Mouse (Mus musculus) kidney, adult 2 months (tissue): ENCODE results near the gene Clasp2. TPM values are rescaled to one million over a fixed set of nuclear protein-coding genes. Genes with fewer than 3 reads are reported as not detected.

Experiments
- DNase-seq: peaks from one replicate; pipeline ENCODE4 v3.0.0; 2021
- H3K27ac ChIP-seq: fragments of 200-500 bp; 2 replicates; pipeline ENCODE4 v1.5.1; 2012; ENCODE audit warnings: low read depth, low read length, control low read depth, inconsistent platforms; ENCODE audit not compliant: insufficient read depth
- H3K27me3 ChIP-seq: fragments of 200-500 bp; replicated peaks from 2 replicates; pipeline ENCODE4 v1.6.1; 2012; ENCODE audit warnings: mild to moderate bottlenecking, moderate library complexity, low read length, inconsistent platforms; ENCODE audit not compliant: control insufficient read depth, insufficient read depth
- H3K36me3 ChIP-seq: fragments of 200-500 bp; 2 replicates; pipeline ENCODE4 v1.6.1; 2012; ENCODE audit warnings: mild to moderate bottlenecking, moderate library complexity, low read length, inconsistent platforms; ENCODE audit not compliant: control insufficient read depth, insufficient read depth
- H3K4me1 ChIP-seq: fragments of 200-500 bp; 2 replicates; pipeline ENCODE4 v1.6.1; 2011; ENCODE audit warnings: low read length; ENCODE audit not compliant: control insufficient read depth, insufficient read depth
- H3K4me3 ChIP-seq: fragments of 200-500 bp; 2 replicates; pipeline ENCODE4 v1.5.1; 2011; ENCODE audit warnings: mild to moderate bottlenecking, low read depth, low read length, control low read depth; ENCODE audit not compliant: insufficient read depth
- CTCF ChIP-seq: fragments of 200-500 bp; conservative IDR thresholded peaks from 2 replicates; pipeline ENCODE4 v1.5.1; 2011; ENCODE audit warnings: low read depth, mild to moderate bottlenecking, control low read depth, low read length, moderate library complexity, mixed read lengths; ENCODE audit not compliant: insufficient read depth, insufficient read length
- POLR2A ChIP-seq: fragments of 200-500 bp; IDR thresholded peaks from one replicate; pipeline ENCODE4 v1.6.1; 2011; ENCODE audit warnings: low read depth, low read length, control low read depth
- WGBS: fragments of 180-500 bp; shearing (Covaris S2); methylation state at CpG from one replicate; pipeline ENCODE4 v1.1.7; 2018; 5-methylcytosine and 5-hydroxymethylcytosine counted together
- polyA plus RNA-seq: library from polyadenylated mRNA; depleted of rRNA; stranded (reverse); fragments of >200 nt; gene quantifications from 2 replicates; pipeline ENCODE4 v1.2.3, GENCODE M21; 2012

Clasp2 gene
- polyA plus RNA-seq, 1 experiment: 9.1 TPM

GRCm38 (mm10) chr9:113844029-113844428 lies 102.8 kb downstream of the Clasp2 start:
- no peak overlapping the region for H3K4me3 ChIP-seq
- WGBS: 95% methylated on average over 4 of the region's 4 CpGs
- no peak for TF ChIP-seq POLR2A
- no peak for TF ChIP-seq CTCF
- no peak overlapping the region for H3K27ac ChIP-seq
- no peaks in the 10 kb centered on the region for H3K4me1 ChIP-seq
- no peak for DNase-seq
- peaks cover 2% of the 10 kb centered on the region for H3K36me3 ChIP-seq
- H3K27me3 ChIP-seq: no peaks in the 10 kb centered on the region

- Histone ChIP-seq H3K4me1 (no peaks in the 10 kb centered on the region), H3K36me3 (no peaks in the 10 kb centered on the region; the same call in none of the 2 replicates), H3K4me3 (no peak overlapping the region), H3K27ac (no peak overlapping the region), H3K27me3 (no peaks in the 10 kb centered on the region)
- WGBS: 84% methylated on average over 3 of the region's 3 CpGs
- no peak for DNase-seq
- TF ChIP-seq CTCF: no peak
- no peak for TF ChIP-seq POLR2A
Observed at GRCm38 (mm10) chr9:113855441-113855840, 114.2 kb downstream of the Clasp2 start.

- no peak for DNase-seq
- H3K4me1 ChIP-seq: no peaks in the 10 kb centered on the region
- no peak for TF ChIP-seq CTCF
- WGBS: 86% methylated on average over 8 of the region's 8 CpGs
- no peak overlapping the region for H3K4me3 ChIP-seq
- H3K27me3 ChIP-seq: no peaks in the 10 kb centered on the region
- no peak overlapping the region for H3K27ac ChIP-seq
- no peaks in the 10 kb centered on the region; the same call in none of the 2 replicates for H3K36me3 ChIP-seq
Observed at GRCm38 (mm10) chr9:113857281-113857928, 116.1 kb downstream of the Clasp2 start.

- TF ChIP-seq POLR2A (no peak), CTCF (no peak)
- Histone ChIP-seq H3K4me1 (no peaks in the 10 kb centered on the region), H3K27me3 (no peaks in the 10 kb centered on the region), H3K27ac (no peak overlapping the region), H3K4me3 (no peak overlapping the region), H3K36me3 (no peaks in the 10 kb centered on the region; the same call in 1 of the 2 replicates)
- no peak for DNase-seq
- WGBS: 87% methylated on average over 5 of the region's 5 CpGs
Observed at GRCm38 (mm10) chr9:113857929-113858440, 116.7 kb downstream of the Clasp2 start.

- Histone ChIP-seq H3K4me3 (no peak overlapping the region), H3K27ac (no peak overlapping the region), H3K36me3 (no peaks in the 10 kb centered on the region; the same call in 1 of the 2 replicates), H3K4me1 (no peaks in the 10 kb centered on the region), H3K27me3 (no peaks in the 10 kb centered on the region)
- DNase-seq: peak; percentile 2
- 82% methylated on average over 5 of the region's 5 CpGs for WGBS
- TF ChIP-seq POLR2A (no peak), CTCF (no peak)
Observed at GRCm38 (mm10) chr9:113859420-113859819, 118.1 kb downstream of the Clasp2 start.

- Histone ChIP-seq H3K36me3 (no peaks in the 10 kb centered on the region; the same call in 1 of the 2 replicates), H3K4me1 (no peaks in the 10 kb centered on the region), H3K27me3 (no peaks in the 10 kb centered on the region), H3K27ac (no peak overlapping the region), H3K4me3 (no peak overlapping the region)
- no peak for DNase-seq
- TF ChIP-seq CTCF: no peak
- TF ChIP-seq POLR2A: no peak
- WGBS: 88% methylated on average over 5 of the region's 5 CpGs
Observed at GRCm38 (mm10) chr9:113863370-113863999, 122.2 kb downstream of the Clasp2 start.

- no peak for TF ChIP-seq POLR2A
- TF ChIP-seq CTCF: no peak
Observed at GRCm38 (mm10) chr9:113867951-113868350, 126.7 kb downstream of the Clasp2 start.

GRCm38 (mm10) chr9:113894903-113895302 lies 153.6 kb downstream of the Clasp2 start:
- no peak for TF ChIP-seq POLR2A
- no peak for TF ChIP-seq CTCF
- H3K27me3 ChIP-seq: no peaks in the 10 kb centered on the region
- H3K36me3 ChIP-seq: peaks cover 2% of the 10 kb centered on the region; the same call in 1 of the 2 replicates
- DNase-seq: no peak
- WGBS: 94% methylated on average over 3 of the region's 3 CpGs
- H3K27ac ChIP-seq: no peak overlapping the region
- no peaks in the 10 kb centered on the region for H3K4me1 ChIP-seq
- no peak overlapping the region for H3K4me3 ChIP-seq

More at GRCm38 (mm10) chr9:113867951-113868350, 126.7 kb downstream of the Clasp2 start:
- no peak for DNase-seq
- H3K36me3 ChIP-seq: no peaks in the 10 kb centered on the region; the same call in 1 of the 2 replicates
- H3K4me1 ChIP-seq: no peaks in the 10 kb centered on the region
- H3K27me3 ChIP-seq: no peaks in the 10 kb centered on the region
- 76% methylated on average over 5 of the region's 5 CpGs for WGBS
- no peak overlapping the region for H3K27ac ChIP-seq
- H3K4me3 ChIP-seq: no peak overlapping the region
